Mouse (Mus musculus) lung, adult 2 months (tissue): ENCODE data around the gene Rai14.

Experiments
- CTCF ChIP-seq: fragments of 200-500 bp; IDR thresholded peaks from 2 replicates; pipeline ENCODE4 v1.5.1; 2011; ENCODE audit warnings: mild to moderate bottlenecking, low read length, control low read depth; ENCODE audit not compliant: insufficient read depth
- POLR2A ChIP-seq: fragments of 200-500 bp; IDR thresholded peaks from 2 replicates; pipeline ENCODE4 v1.6.1; 2011; ENCODE audit warnings: low read depth, mild to moderate bottlenecking, control low read depth, low read length, borderline replicate concordance; ENCODE audit errors: extremely low read depth

- TF ChIP-seq CTCF, result no peak
- no peak for TF ChIP-seq POLR2A
Measured at GRCm38 (mm10) chr15:10636844-10637243, 77.6 kb downstream of the Rai14 start.
